Mouse (Mus musculus): ENCODE results near the gene Fhad1.

The Fhad1 gene

DNA sequence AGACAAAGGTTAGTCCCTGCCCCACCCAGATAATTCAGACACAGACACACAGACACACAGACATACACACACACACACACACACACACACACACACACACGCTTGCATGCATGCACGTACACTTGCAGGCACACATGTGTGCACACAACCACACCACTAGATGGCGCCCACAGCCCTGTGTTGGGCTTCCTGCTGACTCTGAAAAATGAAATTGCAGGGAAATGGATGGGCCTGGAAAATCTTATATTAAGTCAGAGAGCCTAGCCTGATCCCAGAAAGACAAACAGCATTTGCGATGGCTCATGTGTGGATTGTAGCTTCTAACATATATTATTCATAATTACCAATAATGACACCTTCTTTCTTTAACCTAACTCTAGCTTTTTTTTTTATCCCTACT lies 38.7 kb downstream of the Fhad1 start:
- DNase-seq, result peak; percentile 23

GRCm38 (mm10) chr4:141964575-141964974 lies 50.3 kb downstream of the Fhad1 start:
- DNase-seq, result no peak

- no peak for DNase-seq
Observed at GRCm38 (mm10) chr4:141963907-141964306, 51.0 kb downstream of the Fhad1 start.

DNA sequence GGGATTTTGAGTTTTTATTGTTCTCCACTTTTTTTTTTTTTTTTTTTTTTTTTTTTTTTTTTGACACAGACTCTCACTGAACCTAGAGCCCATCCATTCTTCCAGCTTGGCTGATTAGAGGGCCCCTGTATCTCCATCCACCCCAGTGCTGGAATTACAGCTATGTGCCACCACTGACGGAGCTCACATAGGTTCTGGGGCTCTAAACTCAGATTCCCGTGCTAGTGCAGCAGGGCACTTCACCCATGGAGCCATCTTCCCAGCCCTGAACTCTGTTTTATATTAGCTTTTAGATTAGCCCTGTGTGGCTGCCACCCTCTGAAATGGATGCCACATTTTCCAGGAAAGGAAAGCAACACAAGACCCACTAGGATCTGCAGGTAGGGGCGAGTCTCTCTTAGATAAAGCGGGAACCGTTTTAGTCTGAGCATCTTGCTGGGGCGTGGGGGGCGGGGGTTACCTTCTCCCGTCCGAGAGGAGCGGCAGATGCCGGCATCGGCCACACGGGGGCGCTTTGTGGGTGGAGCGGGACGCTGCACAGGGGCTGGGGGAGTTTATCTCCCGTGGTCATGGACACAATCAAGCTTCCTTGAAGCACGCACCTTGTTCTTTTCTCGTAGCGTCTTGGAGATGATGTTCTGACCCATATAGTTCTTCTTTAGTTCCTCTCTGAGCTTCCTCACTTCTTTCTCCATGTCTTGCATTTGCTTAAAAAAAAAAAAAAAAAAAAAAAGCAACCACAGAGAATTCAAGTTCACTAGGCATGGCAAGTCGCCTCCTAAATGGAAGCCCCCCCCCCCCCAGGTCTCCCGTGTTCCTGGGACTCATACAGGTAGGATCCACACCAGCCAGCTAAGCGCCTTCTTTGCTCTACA lies 51.8 kb downstream of the Fhad1 start:
- DNase-seq, result peak; percentile 69

DNA sequence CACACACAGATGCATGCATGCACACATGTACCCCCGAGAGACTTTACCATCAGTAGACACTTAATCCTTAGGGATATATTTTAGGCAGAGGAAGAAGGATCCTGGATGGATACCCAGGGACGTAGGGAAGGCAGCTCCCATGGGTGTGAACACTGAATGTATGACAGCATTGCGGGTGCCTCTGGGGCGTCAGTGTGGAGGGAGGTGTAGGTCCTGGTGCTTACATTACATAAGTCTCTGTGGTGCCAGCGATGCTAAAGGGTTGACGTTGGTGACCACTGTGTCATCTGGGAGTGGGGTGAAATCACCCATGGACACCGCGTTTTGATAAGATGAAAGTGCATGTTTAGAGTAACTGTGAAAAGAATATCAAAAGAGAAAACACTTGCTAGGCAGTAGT lies 54.8 kb downstream of the Fhad1 start:
- no peak for DNase-seq

GRCm38 (mm10) chr4:141959615-141960014 lies 55.3 kb downstream of the Fhad1 start:
- DNase-seq, result no peak

- no peak for DNase-seq
Observed at GRCm38 (mm10) chr4:141958614-141959375, 56.1 kb downstream of the Fhad1 start.

DNA sequence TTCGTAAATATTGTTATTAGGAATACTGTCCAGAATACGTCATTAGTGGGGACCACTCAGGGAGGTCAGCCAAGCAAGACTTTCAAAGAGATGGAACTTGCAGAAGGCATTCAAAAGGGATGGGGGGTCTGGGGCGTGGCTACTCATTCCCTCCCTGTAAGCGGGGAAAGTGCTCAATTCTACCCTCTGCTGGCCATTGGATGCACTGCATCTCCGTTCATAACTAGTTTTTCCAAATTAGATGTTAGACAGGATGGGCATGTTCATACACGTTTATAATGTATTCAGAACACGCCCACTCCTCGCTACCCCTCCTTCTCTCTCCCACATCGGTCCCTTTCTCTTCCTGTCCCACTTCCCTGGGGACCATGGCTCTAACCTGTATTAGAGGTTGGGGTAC lies 56.7 kb downstream of the Fhad1 start:
- peak; percentile 70 for DNase-seq

DNA sequence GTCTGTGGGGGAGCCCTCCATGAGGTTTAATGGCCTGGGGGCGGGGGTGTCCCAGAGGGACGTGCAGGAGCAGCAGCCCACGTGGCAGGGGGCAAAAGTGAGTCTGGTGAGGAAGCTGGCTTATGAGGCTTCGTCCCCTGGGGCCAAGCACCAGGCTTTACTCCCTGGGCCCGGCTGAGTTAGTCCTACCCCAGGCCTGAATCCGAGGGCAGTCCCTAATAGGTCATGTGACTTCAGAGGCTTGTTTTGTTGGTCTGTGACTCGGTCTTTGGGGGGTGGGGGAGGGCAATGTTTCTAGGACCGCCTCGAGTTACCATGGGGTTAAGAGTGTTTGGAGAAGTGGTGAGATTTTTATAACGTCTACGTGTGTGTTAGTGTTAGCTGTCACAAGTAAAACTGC lies 57.1 kb downstream of the Fhad1 start:
- DNase-seq, result no peak

GRCm38 (mm10) chr4:141956931-141957330 lies 58.0 kb downstream of the Fhad1 start:
- no peak for DNase-seq

DNA sequence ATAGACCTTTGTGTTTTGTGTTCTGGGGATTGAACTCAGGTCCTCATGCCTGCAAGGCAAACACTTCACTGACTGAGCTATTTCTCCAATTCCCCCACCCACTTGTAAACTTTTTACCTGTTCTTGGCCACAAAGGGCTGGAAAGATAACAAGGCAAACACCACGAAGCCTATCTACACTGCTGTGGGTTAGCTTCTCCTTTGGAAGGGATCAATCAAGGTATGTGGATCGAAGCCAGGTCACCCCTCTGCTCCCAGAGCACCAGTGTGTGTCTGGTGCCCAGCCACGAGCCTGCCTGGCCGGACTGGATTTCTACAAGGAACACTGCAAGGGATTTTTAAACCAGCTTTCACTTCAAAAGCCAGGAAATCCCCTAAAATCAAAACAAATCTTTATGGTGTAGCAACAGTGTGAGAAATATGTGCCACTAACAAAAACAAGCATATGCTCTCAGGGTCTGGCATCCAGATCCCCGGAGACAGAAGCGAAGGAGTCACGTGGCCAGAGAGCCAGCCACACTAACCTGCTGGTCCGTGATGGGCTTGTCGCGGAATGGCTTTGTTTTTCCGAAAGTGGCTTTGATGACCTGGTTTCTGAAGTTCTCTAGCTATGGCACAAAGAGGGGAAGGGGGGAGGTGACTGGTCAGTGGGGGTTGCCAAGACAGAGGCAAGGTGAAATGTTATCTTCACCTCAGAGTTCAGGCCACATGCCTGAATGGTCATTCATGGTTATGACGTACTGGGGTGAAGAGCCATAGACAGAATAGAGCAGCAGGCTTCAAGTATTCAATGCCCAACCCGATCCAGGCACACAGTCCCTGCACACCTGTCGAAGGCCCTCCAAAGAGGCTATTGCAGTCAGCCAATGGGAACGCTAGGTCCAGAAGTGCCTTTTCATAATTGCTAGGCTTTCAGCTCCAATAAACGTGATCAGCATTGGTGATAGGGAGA lies 59.8 kb downstream of the Fhad1 start:
- no peak for DNase-seq

- no peak for DNase-seq
Observed at GRCm38 (mm10) chr4:141953859-141954258, 61.0 kb downstream of the Fhad1 start.

DNA sequence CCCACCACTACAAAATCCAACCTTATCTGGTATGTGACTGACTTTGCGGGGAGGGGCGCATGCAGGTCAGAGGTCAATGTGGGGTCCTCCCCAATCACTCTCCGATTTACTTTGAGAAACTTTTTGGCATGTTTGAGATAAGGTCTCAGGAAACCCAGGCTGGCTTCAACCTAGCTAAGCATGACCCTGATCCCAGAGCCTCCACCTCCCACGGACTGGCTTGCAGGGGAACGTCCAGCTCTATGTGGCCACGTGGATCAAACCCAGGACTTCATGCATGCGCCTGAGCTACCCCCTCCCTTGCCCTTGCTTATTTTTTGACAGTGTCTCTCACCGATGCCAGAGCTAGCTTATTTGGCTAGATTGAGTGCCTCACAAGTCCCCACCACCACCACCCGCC lies 61.6 kb downstream of the Fhad1 start:
- DNase-seq, result no peak

DNA sequence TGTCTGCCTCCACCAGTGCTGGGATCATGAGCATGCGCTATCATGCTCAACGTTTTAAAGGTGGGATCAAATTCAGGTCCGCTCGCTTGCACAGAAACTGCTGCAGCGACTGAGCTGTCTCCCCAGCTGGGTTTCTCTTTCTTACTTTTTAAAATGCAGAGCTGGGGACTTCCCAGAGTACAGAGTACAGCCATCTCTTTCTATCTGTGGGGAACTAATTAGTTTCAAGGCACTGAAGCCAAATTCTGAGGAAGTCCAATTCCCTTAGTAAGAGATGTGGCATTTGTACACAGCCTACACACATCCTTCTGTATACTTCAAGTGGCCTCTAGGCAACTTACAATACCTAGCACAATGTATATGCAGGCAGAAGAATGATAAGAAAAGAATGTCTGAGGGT lies 62.1 kb downstream of the Fhad1 start:
- no peak for DNase-seq

- peak; percentile 6 for DNase-seq
Observed at GRCm38 (mm10) chr4:141952114-141952513, 62.8 kb downstream of the Fhad1 start.

DNA sequence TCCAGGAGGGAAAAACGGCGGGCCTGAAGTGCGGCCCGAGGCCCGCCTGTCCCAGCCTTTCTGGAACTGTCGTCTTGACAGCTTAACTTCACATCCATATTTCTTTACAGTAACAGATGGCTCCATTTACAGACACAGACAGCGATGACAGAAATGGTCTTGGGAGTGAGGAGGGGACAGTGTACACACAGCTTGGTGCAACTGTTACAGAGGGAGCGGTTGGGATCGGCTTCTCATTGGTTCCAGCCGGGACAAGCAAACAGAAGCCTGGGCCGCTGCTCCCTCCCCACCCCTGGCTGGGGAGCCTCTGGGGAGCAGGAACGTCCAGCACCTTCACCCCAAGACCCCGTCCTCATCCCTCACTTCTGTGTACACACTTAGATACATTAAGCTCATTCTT lies 65.4 kb downstream of the Fhad1 start:
- DNase-seq, result no peak

GRCm38 (mm10) chr4:141948822-141949221 lies 66.1 kb downstream of the Fhad1 start:
- no peak for DNase-seq

- DNase-seq, result no peak
Observed at GRCm38 (mm10) chr4:141942403-141942802, 72.5 kb downstream of the Fhad1 start.

DNA sequence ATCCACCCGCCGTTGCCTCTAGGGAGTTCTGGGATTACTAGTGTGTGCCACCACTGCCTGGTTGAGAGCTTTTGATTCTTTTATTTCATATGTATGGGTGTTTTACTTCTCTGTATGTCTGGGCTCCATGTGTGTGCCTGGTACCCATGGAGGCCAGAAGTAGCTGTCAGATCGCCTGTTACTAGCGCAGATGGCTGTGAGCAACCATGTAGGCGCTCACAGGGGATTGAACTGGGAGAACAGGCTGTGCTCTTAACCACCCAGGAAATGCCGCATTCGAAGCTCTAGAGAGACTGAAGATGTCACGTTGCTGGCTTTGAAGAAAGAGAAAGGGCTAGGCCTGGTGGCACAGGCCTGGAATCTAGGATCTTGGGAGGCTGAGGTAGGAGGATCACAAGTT lies 73.6 kb downstream of the Fhad1 start:
- DNase-seq, result no peak

DNA sequence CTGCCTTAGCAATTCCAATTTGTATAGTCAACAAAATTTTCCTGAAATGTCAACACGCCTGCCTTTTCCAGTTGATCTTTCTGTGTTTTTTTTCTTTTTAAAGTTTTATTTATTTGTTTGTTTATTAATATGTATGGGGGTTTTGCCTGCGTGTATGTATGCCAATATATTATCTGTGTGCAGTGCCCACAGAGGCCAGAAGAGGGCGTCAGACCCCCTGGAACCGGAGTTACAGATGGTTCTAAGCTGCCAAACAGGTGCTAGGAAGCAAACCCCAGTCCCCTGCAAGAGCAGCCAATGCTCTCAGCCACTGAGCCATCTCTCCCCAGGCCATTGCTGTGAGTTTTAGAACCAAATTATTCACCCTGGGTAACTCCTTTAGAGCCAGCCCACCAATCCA lies 76.3 kb downstream of the Fhad1 start:
- DNase-seq, result no peak

- no peak for DNase-seq
Observed at GRCm38 (mm10) chr4:141932785-141933574, 81.9 kb downstream of the Fhad1 start.

DNA sequence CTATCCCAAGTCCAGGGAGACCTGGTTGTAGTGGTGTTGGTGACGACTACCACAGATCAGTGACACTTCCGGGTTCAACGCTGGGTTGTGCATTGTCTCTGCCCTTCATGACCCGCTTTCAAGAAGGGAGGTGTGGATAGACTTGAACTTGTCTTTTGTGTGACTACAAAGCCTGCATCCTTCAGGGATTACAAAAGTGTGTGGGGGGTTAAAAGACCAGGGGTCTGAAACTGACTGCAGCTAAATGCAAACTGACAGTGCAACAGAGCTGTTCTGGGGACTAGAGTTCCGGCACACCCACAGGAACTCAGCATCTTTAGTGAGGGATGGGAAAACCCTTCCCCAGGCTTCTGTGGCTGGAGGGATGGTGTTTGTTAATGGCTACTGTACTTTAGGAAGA lies 83.4 kb downstream of the Fhad1 start:
- no peak for DNase-seq
